Mouse (Mus musculus) bone marrow, adult 2 months (tissue): Measurements from ENCODE around the gene 4930556J24Rik. TPM values are rescaled to one million over a fixed set of nuclear protein-coding genes. Genes with fewer than 3 reads are reported as not detected.

Source experiments
- H3K27ac ChIP-seq: fragments of 200-500 bp; 2 replicates; pipeline ENCODE4 v1.5.1; 2012; ENCODE audit warnings: low read depth, mild to moderate bottlenecking, control low read depth, inconsistent platforms, low read length; ENCODE audit not compliant: control insufficient read depth, poor library complexity, insufficient read depth
- H3K4me1 ChIP-seq: fragments of 200-500 bp; 2 replicates; pipeline ENCODE4 v1.6.1; 2011; ENCODE audit warnings: low read length; ENCODE audit not compliant: control insufficient read depth, insufficient read depth
- H3K4me3 ChIP-seq: fragments of 200-500 bp; replicated peaks from 2 replicates; pipeline ENCODE3; 2011; ENCODE audit warnings: mild to moderate bottlenecking, low read depth, low read length, control low read depth; ENCODE audit not compliant: control insufficient read depth
- CTCF ChIP-seq: fragments of 200-500 bp; IDR thresholded peaks from 2 replicates; pipeline ENCODE4 v1.5.1; 2011; ENCODE audit warnings: low read length, control low read depth; ENCODE audit not compliant: control insufficient read depth, insufficient read depth
- POLR2A ChIP-seq: fragments of 200-500 bp; IDR thresholded peaks from 2 replicates; pipeline ENCODE4 v1.6.1; 2011; ENCODE audit warnings: low read depth, mild to moderate bottlenecking, control low read depth, low read length, borderline replicate concordance; ENCODE audit not compliant: control insufficient read depth
- WGBS: fragments of 180-500 bp; shearing (Covaris S2); methylation state at CpG from one replicate; pipeline ENCODE4 v1.1.7; 2018; 5-methylcytosine and 5-hydroxymethylcytosine counted together
- polyA plus RNA-seq: library from polyadenylated mRNA; stranded (reverse); fragments of >200 nt; gene quantifications from 2 replicates; pipeline ENCODE4 v1.2.4, GENCODE M21; 2011; ENCODE audit warnings: low replicate concordance; ENCODE audit not compliant: missing spikeins, insufficient read depth, insufficient read length

4930556J24Rik gene
- polyA plus RNA-seq, 1 experiment = not detected

DNA sequence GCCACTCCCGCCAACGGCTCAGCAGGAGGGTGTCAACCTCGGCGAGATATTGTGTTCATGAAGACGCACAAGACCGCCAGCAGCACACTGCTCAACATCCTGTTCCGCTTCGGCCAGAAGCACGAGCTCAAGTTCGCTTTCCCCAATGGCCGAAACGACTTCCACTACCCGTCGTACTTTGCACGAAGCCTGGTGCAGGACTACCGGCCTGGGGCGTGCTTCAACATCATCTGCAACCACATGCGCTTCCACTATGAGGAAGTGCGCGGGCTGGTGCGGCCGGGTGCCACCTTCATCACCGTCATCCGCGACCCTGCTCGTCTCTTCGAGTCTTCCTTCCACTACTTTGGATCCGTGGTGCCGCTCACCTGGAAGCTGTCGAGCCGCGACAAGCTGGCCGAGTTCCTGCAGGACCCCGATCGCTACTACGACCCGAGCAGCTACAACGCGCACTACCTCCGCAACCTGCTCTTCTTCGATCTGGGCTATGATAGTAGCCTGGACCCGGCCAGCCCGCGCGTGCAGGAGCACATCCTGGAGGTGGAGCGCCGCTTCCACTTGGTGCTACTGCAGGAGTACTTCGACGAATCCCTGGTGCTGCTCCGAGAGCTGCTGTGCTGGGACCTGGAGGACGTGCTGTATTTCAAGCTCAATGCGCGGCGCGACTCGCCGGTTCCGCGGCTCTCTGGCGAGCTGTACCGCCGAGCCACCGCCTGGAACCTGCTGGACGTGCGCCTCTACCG, 21.6 kb upstream of the 4930556J24Rik start:
- peak overlapping the region; percentile 28 for H3K27ac ChIP-seq
- H3K4me3 ChIP-seq = peak overlapping the region; percentile 53
- H3K4me1 ChIP-seq = no peaks in the 10 kb centered on the region; the same call in none of the 2 replicates
- WGBS = 8% methylated on average over 66 of the region's 66 CpGs
- no peak for TF ChIP-seq CTCF
- peak; percentile 43; the same call in 1 of the 2 replicates for TF ChIP-seq POLR2A

DNA sequence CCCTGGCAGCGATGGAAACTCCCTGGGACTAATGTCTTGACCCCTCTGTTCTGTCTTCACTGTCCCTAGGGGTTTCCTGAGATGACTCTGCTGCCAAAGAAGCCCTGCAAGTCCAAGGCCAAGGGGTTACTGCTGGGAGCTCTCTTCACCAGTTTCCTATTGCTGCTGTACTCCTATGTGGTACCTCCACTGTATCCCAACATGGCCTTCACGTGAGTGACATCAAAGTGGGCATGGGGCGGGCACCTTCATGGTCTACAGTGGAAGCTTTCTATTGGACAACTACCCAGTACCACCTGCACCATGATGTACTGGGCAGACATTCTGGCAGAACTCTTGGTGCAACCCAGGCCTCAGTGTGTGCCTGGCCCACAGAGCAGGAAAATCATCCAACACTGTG, 20.3 kb upstream of the 4930556J24Rik start:
- Histone ChIP-seq H3K4me1 (no peaks in the 10 kb centered on the region; the same call in none of the 2 replicates), H3K4me3 (no peak overlapping the region), H3K27ac (no peak overlapping the region)
- TF ChIP-seq CTCF (no peak), POLR2A (no peak)
- 84% methylated on average over 3 of the region's 3 CpGs for WGBS

DNA sequence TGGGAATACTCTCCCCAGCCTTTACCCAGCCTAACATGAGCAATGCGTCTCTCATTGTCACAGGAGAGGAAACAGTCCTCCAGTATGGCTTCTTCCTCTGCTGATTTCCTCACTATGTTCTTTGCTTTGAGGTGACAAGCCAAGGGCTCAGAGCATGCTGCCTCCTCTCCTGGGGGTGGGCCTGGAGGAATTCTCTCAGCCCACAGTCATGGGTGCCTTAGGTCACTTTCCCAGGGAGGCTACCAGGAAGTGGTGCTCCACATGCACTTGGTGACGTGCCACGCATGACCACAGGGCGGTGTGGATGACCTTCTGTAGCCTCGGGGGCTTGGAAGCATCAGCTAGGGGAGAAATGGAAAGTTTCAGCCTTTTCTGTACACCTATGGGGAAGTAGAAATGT, 18.9 kb upstream of the 4930556J24Rik start:
- H3K27ac ChIP-seq = no peak overlapping the region
- H3K4me1 ChIP-seq = no peaks in the 10 kb centered on the region; the same call in none of the 2 replicates
- no peak overlapping the region for H3K4me3 ChIP-seq
- 42% methylated on average over 5 of the region's 5 CpGs for WGBS
- TF ChIP-seq CTCF (no peak), POLR2A (no peak)

DNA sequence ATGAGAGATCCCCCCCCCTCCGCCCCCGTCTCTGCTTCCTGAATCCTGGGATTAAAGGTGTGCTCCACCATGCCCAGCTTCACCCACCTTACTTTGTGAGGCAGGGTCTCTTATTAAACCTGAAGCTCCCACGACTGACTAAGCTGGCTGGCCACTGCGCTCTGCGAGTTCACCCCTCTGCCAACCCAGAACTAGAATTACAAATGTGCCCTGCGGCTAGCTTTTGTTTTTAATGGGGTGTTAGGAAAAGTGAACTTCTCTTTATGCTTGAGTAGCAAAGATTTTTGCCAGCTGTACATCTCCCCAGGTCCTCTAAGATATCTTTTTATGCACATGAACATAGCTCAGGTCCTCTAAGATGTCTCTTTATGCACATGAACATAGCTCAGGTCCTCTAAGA, 17.3 kb upstream of the 4930556J24Rik start:
- H3K4me3 ChIP-seq = no peak overlapping the region
- H3K27ac ChIP-seq = no peak overlapping the region
- H3K4me1 ChIP-seq = no peaks in the 10 kb centered on the region; the same call in none of the 2 replicates
- WGBS = 82% methylated on average over 6 of the region's 6 CpGs
- TF ChIP-seq CTCF (no peak), POLR2A (no peak)

DNA sequence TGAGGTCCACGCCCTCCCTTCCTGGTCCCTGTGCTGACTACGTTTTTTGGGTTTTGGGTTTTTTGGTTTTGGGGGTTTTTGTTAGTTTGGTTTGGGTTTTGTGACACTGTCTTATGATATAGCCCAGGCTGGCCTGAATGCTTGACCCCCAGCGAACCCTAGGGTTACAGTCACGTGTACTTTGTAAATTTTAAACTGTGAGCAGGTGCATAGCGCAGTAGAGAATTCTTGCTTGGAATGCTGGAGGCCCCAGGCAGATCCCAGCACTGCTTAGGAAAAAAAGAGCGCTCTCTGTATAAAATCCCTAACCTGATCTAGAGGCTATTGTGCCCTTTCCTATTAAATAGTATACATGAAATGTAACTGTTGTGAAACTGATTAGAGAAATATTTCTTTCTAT, 16.6 kb upstream of the 4930556J24Rik start:
- Histone ChIP-seq H3K4me1 (no peaks in the 10 kb centered on the region; the same call in 1 of the 2 replicates), H3K4me3 (no peak overlapping the region), H3K27ac (no peak overlapping the region)
- TF ChIP-seq CTCF = no peak
- no peak for TF ChIP-seq POLR2A
- WGBS = 69% methylated on average over 6 of the region's 6 CpGs

DNA sequence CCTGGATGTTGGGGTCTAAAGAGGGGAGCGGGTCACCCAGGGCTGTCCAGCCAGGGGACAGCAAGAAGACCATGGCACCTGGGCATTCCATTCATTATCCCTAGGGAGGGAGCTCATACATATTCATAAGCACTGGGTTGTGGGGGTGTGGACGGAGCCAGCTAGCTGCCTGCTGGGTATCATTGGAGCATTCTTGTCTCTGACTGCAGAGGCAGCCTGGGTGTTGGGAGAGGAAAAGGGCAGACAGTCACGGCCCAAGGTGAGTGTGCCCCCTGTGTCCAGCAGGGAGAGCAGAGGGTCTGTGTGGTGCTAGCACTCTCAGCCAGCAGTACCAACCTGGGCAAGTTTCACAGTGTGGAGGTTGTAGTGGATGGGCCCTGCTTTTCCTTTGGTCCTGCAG, 13.2 kb upstream of the 4930556J24Rik start:
- no peak overlapping the region for H3K4me3 ChIP-seq
- no peaks in the 10 kb centered on the region for H3K4me1 ChIP-seq
- no peak overlapping the region for H3K27ac ChIP-seq
- TF ChIP-seq POLR2A (no peak), CTCF (no peak)
- 78% methylated on average over 3 of the region's 3 CpGs for WGBS

DNA sequence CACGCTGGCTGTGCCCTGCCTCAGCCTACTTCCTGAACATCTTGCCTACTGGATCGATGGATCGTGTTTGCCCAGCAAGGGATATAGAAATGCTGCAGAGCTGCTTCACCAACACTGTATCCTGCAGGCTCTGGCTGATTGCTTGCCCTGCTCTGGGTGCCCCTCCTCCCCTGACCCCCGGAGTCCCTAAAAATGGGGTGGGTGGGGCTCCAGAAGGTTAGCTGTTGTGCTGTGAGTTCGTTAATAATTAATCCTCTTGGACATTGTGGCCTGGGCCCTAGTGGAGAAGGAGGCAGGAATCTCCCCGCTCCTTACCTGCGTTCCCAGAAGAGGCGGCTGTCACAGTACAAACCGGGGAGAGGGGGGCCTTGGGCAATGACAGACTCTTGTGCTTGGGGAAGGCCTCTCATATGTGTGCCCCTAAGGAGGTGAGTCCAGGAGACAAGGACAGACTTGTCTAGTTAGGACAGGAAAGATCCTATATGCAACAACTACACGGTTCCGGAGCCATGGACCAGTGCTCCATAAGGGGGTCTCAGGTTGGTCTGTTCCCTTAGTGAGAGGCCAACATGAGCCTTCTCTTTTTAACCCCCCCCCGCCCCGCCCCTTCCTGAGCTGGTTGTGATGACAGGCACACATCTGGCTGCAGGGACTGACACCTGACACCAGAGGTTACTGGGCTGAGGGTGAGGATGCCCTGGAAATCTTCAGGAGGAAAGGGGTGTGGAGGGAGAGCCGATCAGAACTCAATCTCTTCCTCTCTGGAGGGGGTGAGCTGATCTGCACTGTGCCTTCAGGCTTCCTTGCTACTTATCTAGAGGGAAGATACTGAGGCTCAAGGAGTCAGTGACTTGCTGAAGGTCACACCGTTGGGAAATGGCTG, 7.5 kb upstream of the 4930556J24Rik start:
- Histone ChIP-seq H3K4me3 (no peak overlapping the region), H3K27ac (no peak overlapping the region; the same call in 1 of the 2 replicates), H3K4me1 (no peaks in the 10 kb centered on the region)
- TF ChIP-seq CTCF = no peak
- no peak for TF ChIP-seq POLR2A
- 16% methylated on average over 15 of the region's 15 CpGs for WGBS

DNA sequence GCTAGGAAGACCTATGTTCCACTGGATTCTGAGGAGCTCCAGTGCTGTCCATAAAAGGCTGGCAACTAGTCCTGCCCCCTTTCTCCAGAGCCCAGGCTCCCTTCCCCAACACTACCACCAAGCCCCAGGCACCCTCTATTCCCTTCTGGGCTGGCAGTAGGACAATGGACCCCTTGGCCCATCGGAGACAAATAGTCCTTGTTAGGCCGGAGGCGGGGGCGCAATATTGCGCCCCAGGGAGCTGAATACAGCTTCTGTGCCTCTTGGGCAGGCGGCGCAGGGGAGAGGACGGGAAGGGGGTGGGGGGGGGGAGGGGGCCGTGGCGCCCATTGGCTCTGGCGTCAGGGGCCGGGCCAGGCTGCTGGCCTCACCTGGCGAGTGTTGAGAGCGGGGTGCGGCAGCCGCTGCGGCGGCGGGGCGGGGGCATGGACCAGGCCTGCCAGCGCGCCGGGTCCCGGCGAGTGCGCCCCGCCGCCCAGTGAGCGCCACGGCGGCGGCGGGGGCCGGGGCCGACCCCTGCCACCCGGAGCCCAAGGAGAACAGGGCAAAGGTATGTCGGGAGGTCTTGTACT, 6.8 kb upstream of the 4930556J24Rik start, which contains the start of gene Gal3st1:
TSS of gene Gal3st1 (plus strand) at position 346 of the 572 bp plus-strand sequence.
- Histone ChIP-seq H3K4me3 (no peak within 1 kb of the TSS), H3K27ac (no peak within 1 kb of the TSS; the same call in 1 of the 2 replicates), H3K4me1 (no peaks in the 10 kb centered on the region)
- no peak for TF ChIP-seq POLR2A
- no peak for TF ChIP-seq CTCF
- 2% methylated on average over 32 of the region's 37 CpGs for WGBS
